Mouse (Mus musculus): ENCODE results near the gene Lyl1.

GRCm38 (mm10) chr8:84743517-84744420, 42.5 kb downstream of the Lyl1 start:
- no peak for TF ChIP-seq POLR2A (IDR thresholded peaks at IDR 0.05; ENCODE audit: borderline replicate concordance, extremely low read depth, low read depth, low read length)
- TF ChIP-seq CTCF (IDR thresholded peaks at IDR 0.05; ENCODE audit: insufficient read depth, low read length), result no peak
